Mouse (Mus musculus): Measurements from ENCODE around the gene Vwa7.

The Vwa7 gene

GRCm38 (mm10) chr17:35064378-35064877 lies 48.0 kb downstream of the Vwa7 start:
- DNase-seq (ENCODE audit: low spot score in 2 of 2): no peak

GRCm38 (mm10) chr17:35064951-35065947 lies 48.9 kb downstream of the Vwa7 start, which contains the start of gene Ly6g6c:
Gene Ly6g6c (plus strand): TSS chr17:35065388.
- no peak for DNase-seq (ENCODE audit: low spot score in 2 of 2)

GRCm38 (mm10) chr17:35066084-35066483 lies 49.7 kb downstream of the Vwa7 start, which contains the start of gene Mpig6b:
Gene Mpig6b (minus strand): TSS chr17:35066184.
- no peak for DNase-seq (ENCODE audit: low spot score in 2 of 2)

GRCm38 (mm10) chr17:35068213-35068914 lies 52.0 kb downstream of the Vwa7 start:
- DNase-seq (ENCODE audit: low spot score in 2 of 2): no peak

GRCm38 (mm10) chr17:35070556-35071229 lies 54.3 kb downstream of the Vwa7 start:
- no peak for DNase-seq (ENCODE audit: low spot score in 2 of 2)

- DNase-seq (ENCODE audit: low spot score in 2 of 2): no peak
Observed at GRCm38 (mm10) chr17:35071454-35071853, 55.1 kb downstream of the Vwa7 start.

- DNase-seq (ENCODE audit: low spot score in 2 of 2): no peak
Observed at GRCm38 (mm10) chr17:35074097-35074496, 57.7 kb downstream of the Vwa7 start.
